ENCODE assay signal across 8 mouse cellular contexts in genomic region chr2:156497915-156498314, GRCm38 (mm10). TPM values are rescaled to one million over a fixed set of nuclear protein-coding genes. Genes with fewer than 3 reads are reported as not detected.
DNase-seq lines count a peak whose midpoint lies in the region; ATAC-seq and TF ChIP-seq lines count a peak whose summit lies in the region.

No protein-coding gene starts in this region.

- 49% methylated on average over 5 of the region's 5 CpGs for WGBS in heart, embryonic 10.5 days
- 65% methylated on average over 5 of the region's 5 CpGs for WGBS in kidney, adult 2 months
- 43% methylated on average over 5 of the region's 5 CpGs for WGBS in stomach, embryonic 16.5 days

- peak; percentile 34; the same call in 1 of the 2 replicates for ATAC-seq in stomach, embryonic 16.5 days (ENCODE audit: insufficient read depth, low FRiP score)

- H3K36me3 ChIP-seq in heart, embryonic 10.5 days, result peaks cover 16% of the 10 kb centered on the region
- H3K36me3 ChIP-seq in kidney, adult 2 months (ENCODE audit: control insufficient read depth, insufficient read depth, low read length), result no peaks in the 10 kb centered on the region
- peaks cover 4% of the 10 kb centered on the region for H3K36me3 ChIP-seq in stomach, embryonic 16.5 days (ENCODE audit: control insufficient read depth, insufficient read depth, low read length)

- H3K4me1 ChIP-seq in heart, embryonic 10.5 days, result peaks cover 19% of the 10 kb centered on the region
- H3K4me1 ChIP-seq in kidney, adult 2 months (ENCODE audit: control insufficient read depth, insufficient read depth, low read length), result no peaks in the 10 kb centered on the region
- no peaks in the 10 kb centered on the region for H3K4me1 ChIP-seq in stomach, embryonic 16.5 days (ENCODE audit: control insufficient read depth, insufficient read depth, low read length)

- H3K4me3 ChIP-seq in heart, embryonic 10.5 days, result no peak overlapping the region
- H3K4me3 ChIP-seq in kidney, adult 2 months (ENCODE audit: insufficient read depth, low read depth, low read length), result no peak overlapping the region
- no peak overlapping the region for H3K4me3 ChIP-seq in stomach, embryonic 16.5 days (replicated peaks; ENCODE audit: low read length)

- no peak overlapping the region for H3K27ac ChIP-seq in heart, embryonic 10.5 days
- no peak overlapping the region for H3K27ac ChIP-seq in kidney, adult 2 months (ENCODE audit: insufficient read depth, low read depth, low read length)
- no peak overlapping the region for H3K27ac ChIP-seq in stomach, embryonic 16.5 days (ENCODE audit: low read length)

- TF ChIP-seq CTCF in kidney, adult 2 months (conservative IDR thresholded peaks at IDR 0.05; ENCODE audit: insufficient read depth, insufficient read length, low read depth, low read length), result peak; percentile 85

- no peak overlapping the region for H3K4me2 ChIP-seq in stomach, embryonic 16.5 days (ENCODE audit: low read depth, low read length)

- no peaks in the 10 kb centered on the region for H3K27me3 ChIP-seq in heart, embryonic 10.5 days (ENCODE audit: insufficient read depth, poor library complexity, severe bottlenecking)
- no peaks in the 10 kb centered on the region for H3K27me3 ChIP-seq in kidney, adult 2 months (replicated peaks; ENCODE audit: control insufficient read depth, insufficient read depth, low read length)
- no peaks in the 10 kb centered on the region for H3K27me3 ChIP-seq in stomach, embryonic 16.5 days (ENCODE audit: control insufficient read depth, insufficient read depth, low read length)

- peak; percentile 56 to 73 for DNase-seq in heart, postnatal 14 days
- no peak for DNase-seq in heart, embryonic 10.5 days (ENCODE audit: low spot score)
- DNase-seq in A20 (ENCODE audit: low read depth, low spot score), result peak; percentile 44
- DNase-seq in adrenal gland, postnatal 10 days, result peak; percentile 82
- DNase-seq in embryo, embryonic 9.5 days (ENCODE audit: extremely low spot score), result peak; percentile 60
- DNase-seq in kidney, adult 2 months, result peak; percentile 63
- DNase-seq in lung, postnatal 25 days (ENCODE audit: low spot score), result peak; percentile 42

- intact Hi-C loops in heart, postnatal 14 days (cut with DNase I), result loop anchor here (5.0 kb wide), 1 partner anchor 76 kb away; the partner anchor contains the start of gene Epb41l1

- H3K9me3 ChIP-seq in heart, embryonic 10.5 days, result no peaks in the 10 kb centered on the region
- no peaks in the 10 kb centered on the region for H3K9me3 ChIP-seq in stomach, embryonic 16.5 days (replicated peaks; ENCODE audit: control insufficient read depth, low read length)

- no peak overlapping the region for H3K9ac ChIP-seq in stomach, embryonic 16.5 days (ENCODE audit: low read length)

- TF ChIP-seq POLR2A in kidney, adult 2 months (IDR thresholded peaks at IDR 0.05; ENCODE audit: low read depth, low read length), result no peak

RNA-seq across cellular contexts. Expression of gene Aar2, which starts 49.5 kb away (rescaled TPM):
- 10 to 100 TPM; 18.8 to 19.5 TPM for total RNA-seq in heart, postnatal 14 days (2021)
- polyA plus RNA-seq in heart, embryonic 10.5 days (2016; fragmentation: Nextera tagmentation; extraction: Ambion mirVana), result 28.0 and 31.8 TPM in 2 replicates
- total RNA-seq in adrenal gland, postnatal 10 days (2021), result 10 to 100 TPM; 27.2 TPM
- 25.7 and 29.3 TPM in 2 replicates for polyA plus RNA-seq in kidney, adult 2 months (2012; rRNA removed)
- 29.8 and 30.5 TPM in 2 replicates for polyA plus RNA-seq in stomach, embryonic 16.5 days (2015; fragmentation: Nextera tagmentation; extraction: Ambion mirVana)
